Mouse (Mus musculus) kidney, postnatal 0 days (tissue): ENCODE results near the gene Acot3. TPM values are rescaled to one million over a fixed set of nuclear protein-coding genes. Genes with fewer than 3 reads are reported as not detected.
"Not testable (repeated sequence)": the region's sequence is repeated elsewhere in the genome, so short reads cannot be mapped to it uniquely, and the experiment has no call there.

ENCODE experiments used
- ATAC-seq: fragments of 200-750 bp; cut with Nextera tagmentation; replicated peaks from 2 replicates; pipeline ENCODE4 v1.8.0; 2017; ENCODE audit warnings: low read depth, moderate number of reproducible peaks, moderate TSS enrichment, moderate library complexity; ENCODE audit not compliant: low FRiP score
- DNase-seq: peaks from one replicate; pipeline ENCODE4 v3.0.0-alpha.2; 2016; ENCODE audit warnings: low spot score
- H3K27ac ChIP-seq: fragments of 300-500 bp; sonication (generic); 2 replicates; pipeline ENCODE4 v1.5.1; 2014; ENCODE audit warnings: mild to moderate bottlenecking
- H3K27me3 ChIP-seq: fragments of 300-500 bp; sonication (generic); 2 replicates; pipeline ENCODE4 v1.6.1; 2014; ENCODE audit warnings: low read length, mixed read lengths; ENCODE audit not compliant: insufficient read depth
- H3K36me3 ChIP-seq: fragments of 300-500 bp; sonication (generic); 2 replicates; pipeline ENCODE4 v1.6.1; 2014; ENCODE audit warnings: low read length, mixed read lengths; ENCODE audit not compliant: insufficient read depth
- H3K4me1 ChIP-seq: fragments of 300-500 bp; sonication (generic); replicated peaks from 2 replicates; pipeline ENCODE4 v1.6.1; 2014; ENCODE audit warnings: antibody characterized with exemption, low read length, mixed read lengths; ENCODE audit not compliant: insufficient read depth
- H3K4me2 ChIP-seq: fragments of 300-500 bp; sonication (generic); 2 replicates; pipeline ENCODE4 v1.6.1; 2014; ENCODE audit warnings: mild to moderate bottlenecking, low read length, moderate library complexity, mixed read lengths
- H3K4me3 ChIP-seq: fragments of 300-500 bp; sonication (generic); replicated peaks from 2 replicates; pipeline ENCODE4 v1.5.1; 2014; ENCODE audit warnings: low read depth, low read length
- H3K9ac ChIP-seq: fragments of 300-500 bp; sonication (generic); 2 replicates; pipeline ENCODE4 v1.6.1; 2014; ENCODE audit warnings: low read depth, low read length
- H3K9me3 ChIP-seq: fragments of 300-500 bp; sonication (generic); replicated peaks from 2 replicates; pipeline ENCODE4 v1.6.1; 2016; ENCODE audit warnings: low read length, inconsistent platforms, mixed read lengths
- CTCF ChIP-seq: IDR thresholded peaks from 2 replicates; pipeline ENCODE4 v1.5.1; 2016; ENCODE audit warnings: antibody characterized with exemption, low read depth, mild to moderate bottlenecking, moderate library complexity
- WGBS: fragments of 180-500 bp; shearing (Covaris S2); extraction: QIAGEN DNeasy Blood & Tissue Kit; methylation state at CpG from one replicate; pipeline ENCODE4 v1.1.7; 2014; 5-methylcytosine and 5-hydroxymethylcytosine counted together
- polyA plus RNA-seq: library from polyadenylated mRNA; unstranded; fragments of >200 nt; fragmentation: Nextera tagmentation; extraction: Ambion mirVana; gene quantifications from 2 replicates; pipeline ENCODE4 v1.2.1, GENCODE M21; 2015

The Acot3 gene
- polyA plus RNA-seq, 1 experiment from 2014 or later: 9.3 TPM

DNA sequence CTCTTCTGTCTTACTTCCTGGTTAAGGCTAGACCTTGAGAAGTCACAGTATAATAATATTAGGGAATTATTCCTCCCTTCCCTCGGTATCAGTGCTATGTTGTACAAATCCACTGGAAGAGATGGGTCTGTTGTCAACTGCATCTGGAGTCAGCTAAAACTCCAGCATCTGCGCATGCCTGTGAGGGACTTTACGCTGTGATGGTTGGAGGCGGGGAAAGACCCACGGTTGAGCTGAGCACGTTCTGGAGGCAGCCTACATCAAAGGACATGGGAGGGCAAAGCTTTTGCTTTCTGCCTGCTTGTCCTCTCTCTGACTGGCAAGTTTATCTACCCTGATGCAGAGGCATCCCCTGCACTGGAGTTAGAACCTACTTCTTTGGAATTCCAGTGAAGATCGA, 26.1 kb upstream of the Acot3 start:
- Histone ChIP-seq H3K4me1 (no peaks in the 10 kb centered on the region), H3K27me3 (no peaks in the 10 kb centered on the region), H3K9me3 (no peaks in the 10 kb centered on the region), H3K4me3 (no peak overlapping the region), H3K27ac (no peak overlapping the region), H3K36me3 (no peaks in the 10 kb centered on the region), H3K9ac (no peak overlapping the region), H3K4me2 (no peak overlapping the region)
- DNase-seq: no peak
- TF ChIP-seq CTCF: no peak
- 77% methylated on average over 7 of the region's 7 CpGs for WGBS
- ATAC-seq: no peak

DNA sequence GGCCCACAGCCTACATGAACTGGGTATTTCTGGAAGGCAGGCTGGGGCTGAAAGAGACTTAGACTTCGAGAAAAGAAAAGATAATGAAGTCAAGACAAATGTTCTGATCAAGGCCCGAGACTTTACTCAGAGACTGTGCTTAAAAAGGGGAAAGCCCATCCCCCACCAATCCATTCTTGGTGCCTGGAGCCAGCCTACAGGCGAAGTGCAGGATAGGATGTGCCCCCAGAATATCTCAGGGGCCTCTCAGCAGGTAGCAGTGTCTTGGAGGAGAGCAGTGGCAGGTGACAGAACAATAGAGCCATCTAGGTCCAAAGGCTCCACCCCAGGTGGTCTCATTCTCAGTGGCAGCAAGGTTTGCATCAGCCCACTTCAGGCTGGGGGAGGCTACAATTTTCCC, 23.6 kb upstream of the Acot3 start:
- WGBS: 76% methylated on average over 3 of the region's 3 CpGs
- H3K4me2 ChIP-seq, H3K9me3 ChIP-seq, H3K36me3 ChIP-seq, DNase-seq, H3K4me3 ChIP-seq, H3K4me1 ChIP-seq, H3K27ac ChIP-seq, H3K27me3 ChIP-seq, ATAC-seq, H3K9ac ChIP-seq: not testable (repeated sequence)

DNA sequence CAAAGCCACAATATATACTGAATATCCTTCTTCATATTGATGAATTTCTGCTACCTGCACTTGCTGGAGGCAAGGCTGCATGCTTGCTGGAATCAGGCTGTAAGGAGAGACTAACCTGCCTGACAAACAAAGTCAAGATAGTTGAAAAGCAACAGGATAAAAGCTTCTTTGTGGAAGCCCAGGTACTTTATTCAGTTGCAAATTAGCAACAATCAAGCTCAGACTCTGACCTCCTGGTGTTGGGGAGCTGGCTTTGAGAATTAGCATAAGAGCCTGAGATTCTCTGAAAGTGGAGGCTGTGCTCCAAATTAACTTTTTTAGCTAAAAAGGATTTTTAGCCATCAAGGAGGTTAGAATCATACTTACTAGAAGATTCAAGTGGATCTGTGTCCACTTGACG, 22.9 kb upstream of the Acot3 start:
- not testable (repeated sequence) for H3K9me3 ChIP-seq, DNase-seq, H3K36me3 ChIP-seq, H3K4me1 ChIP-seq, H3K27me3 ChIP-seq, H3K27ac ChIP-seq, H3K9ac ChIP-seq, H3K4me2 ChIP-seq, H3K4me3 ChIP-seq, ATAC-seq
- WGBS: 89% methylated on average over 1 of the region's 1 CpGs

DNA sequence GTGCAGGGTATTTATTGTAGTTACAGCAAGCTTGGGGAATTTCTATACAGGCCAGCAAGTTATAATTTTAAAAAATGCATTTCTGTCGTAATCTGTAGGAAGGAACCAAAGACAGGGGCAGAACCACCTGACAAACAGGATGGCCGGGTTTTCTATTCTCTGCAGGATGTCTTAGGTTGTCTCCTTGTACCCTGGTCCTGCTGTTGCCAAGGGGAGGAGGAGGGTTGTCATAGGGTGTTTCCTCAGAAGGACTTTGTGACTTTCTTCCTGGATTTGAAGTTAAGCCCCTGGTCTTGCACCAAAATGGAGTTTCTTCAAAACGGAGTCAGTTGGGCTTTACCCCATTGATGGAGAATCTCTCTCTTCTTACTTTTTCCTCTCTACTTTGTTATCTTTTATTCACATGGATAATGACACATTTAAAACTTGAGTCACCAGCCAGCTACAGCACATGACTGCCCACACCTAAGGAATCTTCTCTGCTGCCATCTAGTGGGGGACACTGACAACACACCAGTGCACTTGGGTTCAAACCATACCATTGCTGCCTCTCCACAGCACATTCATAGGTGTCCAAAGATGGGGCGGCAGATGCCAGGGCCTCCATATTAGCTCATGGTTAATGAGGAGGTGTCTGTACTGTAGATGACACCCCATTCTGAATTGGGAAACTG, 21.1 kb upstream of the Acot3 start:
- peak; percentile 90 for TF ChIP-seq CTCF
- 70% methylated on average over 4 of the region's 4 CpGs for WGBS
- no peaks in the 10 kb centered on the region for H3K36me3 ChIP-seq
- no peaks in the 10 kb centered on the region for H3K9me3 ChIP-seq
- H3K4me2 ChIP-seq: no peak overlapping the region
- DNase-seq (peak; percentile 89), ATAC-seq (peak; percentile 80)
- H3K27ac ChIP-seq: no peak overlapping the region
- H3K4me3 ChIP-seq: no peak overlapping the region
- no peak overlapping the region for H3K9ac ChIP-seq
- no peaks in the 10 kb centered on the region for H3K4me1 ChIP-seq
- no peaks in the 10 kb centered on the region for H3K27me3 ChIP-seq

DNA sequence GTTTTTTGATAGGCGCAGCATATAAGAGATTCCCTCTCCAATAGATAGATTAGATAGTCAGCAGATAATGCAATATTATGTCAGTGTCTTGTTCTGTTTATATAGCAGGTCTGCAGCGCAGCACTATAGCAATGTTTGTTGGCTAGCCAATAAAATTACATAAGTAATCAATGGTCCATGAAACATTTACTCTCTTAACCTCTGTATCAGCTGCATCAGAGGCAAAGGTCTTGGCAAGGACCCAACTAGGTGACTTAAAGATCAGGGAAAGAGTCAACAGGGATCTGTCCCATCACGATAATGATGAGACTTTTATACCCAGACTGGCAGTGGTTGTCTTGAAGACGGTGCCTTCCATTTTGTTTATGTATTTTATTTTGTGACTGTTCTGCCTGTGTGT, 19.1 kb upstream of the Acot3 start:
- no peak for DNase-seq
- Histone ChIP-seq H3K27me3 (no peaks in the 10 kb centered on the region), H3K27ac (no peak overlapping the region), H3K4me2 (no peak overlapping the region), H3K4me1 (no peaks in the 10 kb centered on the region), H3K4me3 (no peak overlapping the region), H3K9ac (no peak overlapping the region), H3K36me3 (no peaks in the 10 kb centered on the region), H3K9me3 (no peaks in the 10 kb centered on the region)
- TF ChIP-seq CTCF: no peak
- ATAC-seq: no peak
- WGBS: 85% methylated on average over 4 of the region's 4 CpGs

DNA sequence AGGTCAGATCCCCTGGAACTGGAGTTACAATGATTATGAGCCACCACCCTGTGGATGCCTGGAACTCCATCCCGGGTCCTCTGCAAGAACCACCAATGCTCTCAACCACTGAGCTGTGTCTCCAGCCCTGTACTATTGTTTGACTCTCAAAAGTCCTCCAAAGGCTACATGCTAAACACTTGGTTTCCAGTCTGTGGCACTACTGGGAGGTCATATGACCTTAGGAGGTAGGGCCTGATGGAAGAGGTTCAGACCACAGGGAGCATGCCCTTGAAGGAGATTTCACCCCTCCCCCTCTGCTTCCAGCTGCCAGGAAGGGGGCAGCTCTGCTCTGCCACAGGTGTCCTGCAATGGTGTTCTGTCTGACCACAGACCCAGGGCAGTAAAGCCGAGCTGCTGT, 18.6 kb upstream of the Acot3 start:
- not testable (repeated sequence) for H3K27ac ChIP-seq, H3K36me3 ChIP-seq, H3K27me3 ChIP-seq, H3K4me2 ChIP-seq, H3K4me1 ChIP-seq, DNase-seq, H3K9ac ChIP-seq, H3K4me3 ChIP-seq, H3K9me3 ChIP-seq
- WGBS: 84% methylated on average over 2 of the region's 2 CpGs
- 0 out of 2 replicates have a peak, but pooled peaks have one; percentile 56 for ATAC-seq

DNA sequence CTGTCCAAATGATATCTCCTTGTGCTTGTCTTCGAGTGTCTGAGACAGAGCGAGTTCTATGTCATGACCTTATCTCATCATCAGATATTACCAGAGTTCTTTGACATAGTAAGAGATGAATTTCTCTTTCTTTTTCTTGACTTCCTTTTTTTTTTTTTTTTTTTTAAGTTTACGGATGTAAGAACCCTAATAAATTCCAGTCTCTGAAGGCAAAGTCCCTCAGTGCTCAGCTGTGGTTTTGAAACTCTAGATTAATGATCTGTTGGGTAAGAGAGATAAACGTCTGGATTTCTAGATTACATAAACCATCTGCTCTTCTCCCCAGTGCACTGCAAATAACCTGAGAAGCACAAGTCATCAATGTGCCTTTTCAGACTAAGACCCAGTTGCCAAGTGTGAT, 17.8 kb upstream of the Acot3 start:
- no peak for TF ChIP-seq CTCF
- peak; percentile 47 for DNase-seq
- H3K27ac ChIP-seq: no peak overlapping the region
- H3K4me1 ChIP-seq: no peaks in the 10 kb centered on the region
- no peaks in the 10 kb centered on the region for H3K27me3 ChIP-seq
- no peak overlapping the region for H3K4me3 ChIP-seq
- H3K9me3 ChIP-seq: no peaks in the 10 kb centered on the region
- no peak overlapping the region for H3K9ac ChIP-seq
- 26% methylated on average over 4 of the region's 4 CpGs for WGBS
- no peak overlapping the region for H3K4me2 ChIP-seq
- no peaks in the 10 kb centered on the region for H3K36me3 ChIP-seq
- ATAC-seq: no peak

DNA sequence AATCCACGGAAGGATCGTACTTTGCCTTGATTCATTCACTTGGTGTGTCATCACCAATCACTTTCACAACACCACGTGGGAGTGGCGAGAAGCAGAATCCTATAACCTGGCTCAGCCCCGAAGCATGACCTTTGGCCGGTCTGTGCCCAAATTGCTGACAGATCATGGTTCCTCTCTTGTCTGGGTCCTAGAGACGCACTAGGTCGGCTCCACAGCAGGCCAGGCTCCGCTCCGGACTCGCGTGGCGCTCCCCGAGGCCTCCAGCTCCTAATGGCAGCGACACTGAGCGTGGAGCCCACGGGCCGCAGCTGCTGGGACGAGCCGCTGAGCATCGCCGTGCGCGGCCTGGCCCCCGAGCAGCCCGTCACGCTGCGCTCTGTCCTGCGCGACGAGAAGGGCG, 13.7 kb upstream of the Acot3 start, which contains the start of gene Acot4:
Gene Acot4, plus strand, starts transcription at position 139 of the 400 bp plus-strand sequence.
- DNase-seq (peak; percentile 51), ATAC-seq (peak; percentile 85)
- 3% methylated on average over 26 of the region's 32 CpGs for WGBS
- peak within 1 kb of the TSS; percentile 44 for H3K4me3 ChIP-seq
- H3K4me2 ChIP-seq: peak within 1 kb of the TSS; percentile 68
- not testable (repeated sequence) for H3K27me3 ChIP-seq, H3K9me3 ChIP-seq, H3K36me3 ChIP-seq, H3K4me1 ChIP-seq
- peak within 1 kb of the TSS; percentile 54; the same call in 1 of the 2 replicates for H3K27ac ChIP-seq
- peak within 1 kb of the TSS; percentile 57 for H3K9ac ChIP-seq

DNA sequence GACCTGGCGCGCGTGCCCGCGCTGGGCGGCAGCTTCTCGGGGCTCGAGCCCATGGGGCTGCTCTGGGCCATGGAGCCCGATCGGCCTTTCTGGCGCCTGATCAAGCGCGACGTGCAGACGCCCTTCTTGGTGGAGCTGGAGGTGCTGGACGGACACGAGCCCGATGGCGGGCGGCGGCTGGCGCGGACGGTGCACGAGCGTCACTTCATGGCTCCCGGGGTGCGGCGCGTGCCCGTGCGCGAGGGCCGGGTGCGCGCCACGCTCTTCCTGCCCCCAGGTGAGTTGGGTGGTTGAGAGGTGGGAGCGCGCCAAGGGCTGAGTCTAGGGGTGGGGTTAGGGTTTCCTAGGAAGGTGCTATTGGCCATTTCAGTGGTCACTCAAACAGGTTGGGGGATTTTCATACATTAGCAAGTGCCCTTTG, 13.2 kb upstream of the Acot3 start, which contains the start of gene Gm49366:
Gene Gm49366, plus strand, starts transcription at position 245 of the 421 bp plus-strand sequence.
- H3K4me2 ChIP-seq: peak within 1 kb of the TSS; percentile 68
- peak; percentile 44 for DNase-seq
- not testable (repeated sequence) for H3K9me3 ChIP-seq, H3K4me1 ChIP-seq, H3K36me3 ChIP-seq, H3K27me3 ChIP-seq
- ATAC-seq: peak; percentile 78
- H3K4me3 ChIP-seq: peak within 1 kb of the TSS; percentile 44
- 8% methylated on average over 39 of the region's 39 CpGs for WGBS
- H3K9ac ChIP-seq: peak within 1 kb of the TSS; percentile 57
- H3K27ac ChIP-seq: peak within 1 kb of the TSS; percentile 54; the same call in 1 of the 2 replicates
